Mouse (Mus musculus) ES-E14 (cell line): ENCODE measurements around the gene Tbc1d8. TPM values are rescaled to one million over a fixed set of nuclear protein-coding genes. Genes with fewer than 3 reads are reported as not detected.

ENCODE experiments used
- DNase-seq: peaks from one replicate; pipeline ENCODE4 v3.0.0-alpha.2; 2013; ENCODE audit warnings: low read depth, low spot score
- H3K27ac ChIP-seq: 2 replicates; pipeline ENCODE4 v1.5.1; 2012; ENCODE audit warnings: low read depth, mild to moderate bottlenecking, low read length, moderate library complexity, mixed read lengths; ENCODE audit not compliant: poor library complexity, insufficient read depth, severe bottlenecking
- H3K36me3 ChIP-seq: 2 replicates; pipeline ENCODE4 v1.6.1; 2012; ENCODE audit warnings: mild to moderate bottlenecking, low read length, moderate library complexity, mixed read lengths; ENCODE audit not compliant: control insufficient read depth, poor library complexity, insufficient read depth, severe bottlenecking
- H3K4me1 ChIP-seq, 2 experiments: fragments of 150-350 bp in 1 of 2; sonication (generic) in 1 of 2; 2 replicates each; pipeline ENCODE4 v1.6.1; 2012; ENCODE audit warnings: low read length in 2 of 2, mild to moderate bottlenecking in 1 of 2, mixed read lengths in 1 of 2; ENCODE audit not compliant: control insufficient read depth in 2 of 2, insufficient read depth in 2 of 2, poor library complexity in 1 of 2
- H3K4me3 ChIP-seq, 2 experiments: fragments of 150-350 bp in 1 of 2; sonication (generic) in 1 of 2; 2 replicates each; pipeline ENCODE4 v1.5.1; 2012; ENCODE audit warnings: low read length in 2 of 2, low read depth in 1 of 2, mild to moderate bottlenecking in 1 of 2, mixed read lengths in 1 of 2; ENCODE audit not compliant: insufficient read depth in 1 of 2, poor library complexity in 1 of 2, severe bottlenecking in 1 of 2
- H3K9ac ChIP-seq: 2 replicates; pipeline ENCODE4 v1.6.1; 2012; ENCODE audit warnings: low read depth, mild to moderate bottlenecking, low read length, mixed read lengths; ENCODE audit not compliant: poor library complexity, insufficient read depth, severe bottlenecking
- H3K9me3 ChIP-seq: fragments of 150-350 bp; sonication (generic); 2 replicates; pipeline ENCODE4 v1.6.1; 2012; ENCODE audit warnings: low read depth, mild to moderate bottlenecking, low read length; ENCODE audit not compliant: control insufficient read depth, insufficient read depth
- CHD2 ChIP-seq: IDR thresholded peaks from 2 replicates; pipeline ENCODE4 v1.6.1; 2014; ENCODE audit warnings: mild to moderate bottlenecking, low read depth, low read length, inconsistent platforms
- HCFC1 ChIP-seq: IDR thresholded peaks from 2 replicates; pipeline ENCODE4 v1.6.1; 2012; ENCODE audit warnings: low read length, inconsistent platforms, borderline replicate concordance; ENCODE audit not compliant: insufficient read depth
- MAFK ChIP-seq: IDR thresholded peaks from 2 replicates; pipeline ENCODE4 v1.6.1; 2014; ENCODE audit warnings: mild to moderate bottlenecking, low read depth, low read length, inconsistent platforms; ENCODE audit not compliant: insufficient read depth
- ZC3H11A ChIP-seq: IDR thresholded peaks from 2 replicates; pipeline ENCODE4 v1.6.1; 2012; ENCODE audit warnings: low read depth, mild to moderate bottlenecking, inconsistent platforms, low read length, borderline replicate concordance
- ZNF384 ChIP-seq: IDR thresholded peaks from 2 replicates; pipeline ENCODE4 v1.6.1; 2012; ENCODE audit warnings: low read depth, low read length, inconsistent platforms
- in situ Hi-C, 2 experiments: fragments of 600-800 bp; cut with MboI; formaldehyde crosslinking; loops; one replicate each; pipeline ENCODE4 v1.15.1; 2025; ENCODE audit warnings: low sequenced_read_pairs in 2 of 2, inconsistent platforms in 1 of 2; ENCODE audit not compliant: unreplicated experiment in 2 of 2
- total RNA-seq: library from RNA; depleted of rRNA; stranded (reverse); fragments of 300-350 nt; gene quantifications from 2 replicates; pipeline ENCODE4 v1.2.3, GENCODE M21; 2012

The Tbc1d8 gene
- total RNA-seq, 1 experiment = 6.1 TPM

- Histone ChIP-seq H3K9ac (no peak overlapping the region), H3K27ac (no peak overlapping the region), H3K4me1 (peaks cover 9 to 18% of the 10 kb centered on the region in 2 experiments; a peak in 3 of 4 replicates), H3K4me3 (no peak overlapping the region), H3K9me3 (no peaks in the 10 kb centered on the region), H3K36me3 (no peaks in the 10 kb centered on the region)
- TF ChIP-seq ZC3H11A (no peak), MAFK (no peak), HCFC1 (no peak)
- in situ Hi-C loops = no loop called here
- no peak for DNase-seq
Observed at GRCm38 (mm10) chr1:39449251-39449790, 29.2 kb downstream of the Tbc1d8 start.

- Histone ChIP-seq H3K4me1 (peaks cover 9 to 13% of the 10 kb centered on the region in 2 experiments; a peak in 3 of 4 replicates), H3K36me3 (no peaks in the 10 kb centered on the region), H3K9me3 (no peaks in the 10 kb centered on the region), H3K4me3 (no peak overlapping the region), H3K9ac (no peak overlapping the region), H3K27ac (no peak overlapping the region)
- in situ Hi-C loops = no loop called here
- no peak for DNase-seq
- no peak for TF ChIP-seq ZNF384
- TF ChIP-seq MAFK = no peak
- TF ChIP-seq HCFC1 = no peak
- TF ChIP-seq CHD2 = no peak
- no peak for TF ChIP-seq ZC3H11A
Observed at GRCm38 (mm10) chr1:39448819-39449218, 29.7 kb downstream of the Tbc1d8 start.

GRCm38 (mm10) chr1:39448238-39448637 lies 30.3 kb downstream of the Tbc1d8 start:
- Histone ChIP-seq H3K4me3 (no peak overlapping the region), H3K36me3 (no peaks in the 10 kb centered on the region), H3K9me3 (no peaks in the 10 kb centered on the region), H3K9ac (no peak overlapping the region), H3K4me1 (peaks cover 9 to 12% of the 10 kb centered on the region in 2 experiments; a peak in 3 of 4 replicates), H3K27ac (no peak overlapping the region)
- DNase-seq = no peak
- in situ Hi-C loops = no loop called here
- no peak for TF ChIP-seq CHD2
- TF ChIP-seq ZC3H11A = no peak
- no peak for TF ChIP-seq HCFC1
- TF ChIP-seq ZNF384 = no peak
- TF ChIP-seq MAFK = no peak

GRCm38 (mm10) chr1:39446178-39446577 lies 32.4 kb downstream of the Tbc1d8 start:
- Histone ChIP-seq H3K4me3 (no peak overlapping the region), H3K4me1 (peaks cover 5 to 10% of the 10 kb centered on the region in 2 experiments; a peak in 3 of 4 replicates), H3K27ac (no peak overlapping the region), H3K36me3 (no peaks in the 10 kb centered on the region), H3K9ac (no peak overlapping the region), H3K9me3 (no peaks in the 10 kb centered on the region)
- DNase-seq = no peak
- no peak for TF ChIP-seq MAFK
- TF ChIP-seq ZNF384 = no peak
- TF ChIP-seq ZC3H11A = no peak
- no peak for TF ChIP-seq HCFC1
- TF ChIP-seq CHD2 = no peak
- in situ Hi-C loops = no loop called here
